Mouse (Mus musculus): ENCODE data around the gene Rbp3.

DNA sequence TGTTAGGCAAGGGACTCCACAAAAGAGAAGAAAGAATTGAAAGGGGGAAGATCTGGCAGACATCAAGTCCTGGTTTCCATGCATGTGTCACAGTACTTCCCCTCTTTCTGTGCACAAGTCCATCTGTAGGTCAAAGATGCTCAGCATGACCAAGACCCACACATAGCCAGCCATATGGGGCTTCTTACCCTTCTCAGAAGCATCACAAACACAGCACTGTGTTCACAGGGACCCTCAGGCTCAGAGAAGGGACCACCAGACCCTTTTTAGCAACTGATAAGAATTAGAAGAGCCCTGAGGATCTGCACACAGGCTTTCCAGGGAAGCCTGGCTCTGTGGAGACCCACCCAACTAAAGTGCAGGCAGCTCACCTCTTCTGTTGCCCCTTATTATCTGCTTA is 46.3 kb downstream of the Rbp3 start:
- TF ChIP-seq HCFC1 (IDR thresholded peaks at IDR 0.05; ENCODE audit: low read depth, low read length) (no peak), MAZ (IDR thresholded peaks at IDR 0.05; ENCODE audit: low read depth, low read length) (no peak), POLR2A (IDR thresholded peaks at IDR 0.05; ENCODE audit: control insufficient read depth in 1 of 2, insufficient read depth in 1 of 2, low read depth in 1 of 2, low read length in 2 of 2, poor library complexity in 1 of 2) (no peak), CTCF (IDR thresholded peaks at IDR 0.05 in 2 of 3, conservative IDR thresholded peaks at IDR 0.05 in 1 of 3; ENCODE audit: control insufficient read depth in 1 of 3, insufficient read depth in 1 of 3, low read depth in 2 of 3, low read length in 3 of 3, poor library complexity in 1 of 3, severe bottlenecking in 1 of 3) (no peak), JUND (IDR thresholded peaks at IDR 0.05; ENCODE audit: low read depth, low read length) (no peak), ETS1 (IDR thresholded peaks at IDR 0.05; ENCODE audit: low read depth, low read length) (no peak), TBP (IDR thresholded peaks at IDR 0.05; ENCODE audit: low read depth, low read length) (no peak), ZNF384 (IDR thresholded peaks at IDR 0.05; ENCODE audit: low read depth, low read length) (no peak), GABPA (IDR thresholded peaks at IDR 0.05; ENCODE audit: low read depth, low read length) (no peak), GATA1 (IDR thresholded peaks at IDR 0.05; ENCODE audit: low read depth, low read length) (no peak), MYC (IDR thresholded peaks at IDR 0.05; ENCODE audit: low read depth, low read length) (no peak)
